Mouse (Mus musculus): ENCODE data around the gene Sez6. TPM values are rescaled to one million over a fixed set of nuclear protein-coding genes. Genes with fewer than 3 reads are reported as not detected.

Sez6 gene
- 1.0 and 1.2 TPM in 2 replicates for polyA plus RNA-seq (2012; rRNA removed)

DNA sequence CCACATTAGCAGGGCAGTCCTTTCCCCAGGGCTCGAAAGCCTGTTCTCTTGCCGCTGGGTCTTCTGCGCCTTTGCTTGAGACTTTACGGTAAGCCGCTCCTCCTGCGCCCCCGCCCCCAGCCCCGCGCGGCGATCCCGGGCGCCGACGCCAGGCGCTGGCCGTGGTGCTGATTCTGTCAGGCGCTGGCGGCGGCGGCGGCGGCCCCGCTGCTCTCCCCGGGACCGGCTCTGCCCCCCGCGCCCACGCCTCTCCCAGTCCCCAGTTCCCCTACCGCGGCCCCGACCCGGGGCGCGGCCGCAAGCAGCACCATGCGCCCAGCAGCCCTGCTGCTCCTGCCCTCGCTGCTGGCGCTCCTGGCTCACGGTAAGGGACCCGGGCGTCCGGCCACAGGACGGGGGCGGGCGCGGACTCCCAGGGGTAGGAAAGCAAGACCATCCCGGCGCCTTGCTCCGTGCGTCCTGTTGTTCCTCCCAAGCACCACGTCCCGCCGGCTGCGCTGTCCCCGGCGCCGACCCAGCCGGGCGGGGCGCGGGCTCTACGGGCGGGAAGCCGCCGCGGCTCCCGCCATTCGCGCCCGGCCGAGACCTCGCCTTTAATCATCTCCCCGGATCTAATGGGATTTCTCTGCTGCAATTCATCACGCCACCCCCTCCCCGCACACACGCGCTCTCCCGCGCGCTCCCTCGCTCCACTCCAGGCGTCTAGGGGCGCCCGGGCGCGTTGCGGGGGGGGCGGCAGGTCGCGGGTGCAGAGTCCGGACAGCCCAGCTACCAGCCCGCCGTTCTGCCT lies at the start of gene Sez6:
Gene Sez6 (plus strand): TSS at position 50 of the 790 bp plus-strand sequence.

DNA sequence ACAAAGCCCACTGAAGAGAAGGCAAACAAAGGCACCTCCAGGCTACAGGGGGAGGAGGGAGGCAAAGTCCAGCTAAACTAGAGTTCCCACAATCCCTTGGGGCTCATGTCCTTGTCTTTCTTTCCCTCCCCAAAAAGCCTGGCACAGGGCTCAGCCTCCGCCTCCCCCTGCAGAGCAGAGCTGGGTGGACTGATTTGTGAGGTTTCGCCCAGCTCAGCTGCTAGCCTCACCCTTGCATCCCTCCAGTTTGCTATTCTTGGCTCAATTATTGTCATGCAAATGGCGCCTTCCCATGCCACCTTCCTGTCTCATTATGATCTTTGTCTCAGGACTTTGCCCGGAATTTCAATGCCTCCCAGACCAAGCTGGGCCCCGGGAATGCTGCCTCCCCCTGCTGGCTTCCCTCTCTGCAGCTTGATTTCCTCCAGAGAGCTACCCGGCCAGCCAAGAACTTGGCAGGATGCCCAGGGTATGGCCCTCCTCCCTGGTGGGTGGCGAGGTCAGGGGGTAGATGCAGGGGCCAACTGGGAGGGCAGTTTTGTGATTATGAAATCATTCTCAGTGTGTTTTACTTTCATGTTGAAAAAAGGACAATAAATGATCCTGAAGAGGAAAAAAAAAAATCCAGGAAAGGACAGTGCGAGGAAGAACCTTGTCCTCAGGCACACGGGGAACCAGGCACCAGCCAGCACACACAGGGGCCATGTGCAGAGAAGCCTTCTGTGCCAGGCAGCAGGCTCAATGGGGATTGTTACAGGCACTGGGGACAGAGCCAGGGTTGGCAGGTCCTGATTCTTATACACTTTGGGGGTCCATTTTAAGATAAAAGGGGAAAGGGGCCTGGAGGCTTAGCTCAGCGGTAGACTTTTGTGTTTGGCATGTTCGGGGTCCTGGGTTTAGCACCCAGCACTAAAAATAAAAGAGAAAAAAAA lies 36.5 kb upstream of the Sez6 start, which contains the start of gene Pipox:
Gene Pipox (minus strand): TSS at position 310 of the 932 bp plus-strand sequence.

DNA sequence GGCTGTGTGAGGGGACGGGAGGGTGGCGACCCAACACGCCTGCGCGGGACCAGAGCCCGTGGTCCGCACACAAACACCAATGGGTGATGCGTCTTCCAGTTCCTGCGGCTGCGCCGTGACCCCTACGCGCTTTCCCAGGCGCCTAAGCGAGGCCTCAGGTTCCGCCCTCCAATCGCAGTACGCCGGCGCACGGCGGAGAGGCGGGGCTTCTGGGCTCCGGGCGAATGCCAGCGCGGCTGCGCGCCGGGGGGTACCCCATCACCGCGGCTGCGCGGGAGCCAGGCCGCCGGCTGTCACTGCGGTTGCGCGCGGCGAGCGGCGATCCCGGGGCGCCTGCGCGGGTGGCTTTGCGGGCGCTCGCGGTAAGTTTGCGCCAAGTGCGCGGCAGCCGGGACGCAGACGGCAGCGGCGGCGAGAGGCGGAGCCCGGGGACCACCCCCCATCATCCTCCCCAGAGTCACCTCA lies 51.9 kb downstream of the Sez6 start, which contains the start of gene Phf12:
Gene Phf12 (plus strand): TSS at position 314 of the 465 bp plus-strand sequence.

Other genes with a start within 250 kb of the Sez6 start
- 10.1 and 12.6 TPM in 2 replicates for gene Nufip2, start 244.6 kb upstream of the Sez6 start, polyA plus RNA-seq (2012; rRNA removed)
- gene Cryba1, start 205.5 kb upstream of the Sez6 start, polyA plus RNA-seq (2012; rRNA removed) = not detected in 2 replicates
- gene Myo18a, start 167.6 kb upstream of the Sez6 start, polyA plus RNA-seq (2012; rRNA removed) = 109 and 119 TPM in 2 replicates
- not detected in 2 replicates for gene Gm10277, start 143.1 kb upstream of the Sez6 start, polyA plus RNA-seq (2012; rRNA removed)
- 0.64 and 0.74 TPM in 2 replicates for gene Pipox, start 36.7 kb upstream of the Sez6 start, polyA plus RNA-seq (2012; rRNA removed)
- gene Phf12, start 52.0 kb downstream of the Sez6 start, polyA plus RNA-seq (2012; rRNA removed) = 50.8 and 51.8 TPM in 2 replicates
- gene Dhrs13, start 101.5 kb downstream of the Sez6 start, polyA plus RNA-seq (2012; rRNA removed) = 10.2 and 13.2 TPM in 2 replicates
- gene Flot2, start 107.1 kb downstream of the Sez6 start, polyA plus RNA-seq (2012; rRNA removed) = 48.6 and 62.6 TPM in 2 replicates
- gene Eral1, start 149.6 kb downstream of the Sez6 start, polyA plus RNA-seq (2012; rRNA removed) = 25.8 and 27.9 TPM in 2 replicates
- gene Fam222b, start 163.9 kb downstream of the Sez6 start, polyA plus RNA-seq (2012; rRNA removed) = 14.6 and 14.8 TPM in 2 replicates
- 141 and 147 TPM in 2 replicates for gene Traf4, start 234.8 kb downstream of the Sez6 start, polyA plus RNA-seq (2012; rRNA removed)
- gene Nek8, start 245.9 kb downstream of the Sez6 start, polyA plus RNA-seq (2012; rRNA removed) = 22.3 and 22.8 TPM in 2 replicates
- 42.4 and 46.5 TPM in 2 replicates for gene Tlcd1, start 245.9 kb downstream of the Sez6 start, polyA plus RNA-seq (2012; rRNA removed)

All from colon, adult 2 months (tissue).